Mouse (Mus musculus) adrenal gland, adult (tissue): Measurements from ENCODE around the gene Rasgrf1.

Source experiments
- DNase-seq, 2 experiments: peaks; one replicate each; pipeline ENCODE4 v3.0.0; 2022 to 2023; ENCODE audit warnings: low spot score in 1 of 2; ENCODE audit not compliant: inconsistent age in 2 of 2

Gene Rasgrf1

DNA sequence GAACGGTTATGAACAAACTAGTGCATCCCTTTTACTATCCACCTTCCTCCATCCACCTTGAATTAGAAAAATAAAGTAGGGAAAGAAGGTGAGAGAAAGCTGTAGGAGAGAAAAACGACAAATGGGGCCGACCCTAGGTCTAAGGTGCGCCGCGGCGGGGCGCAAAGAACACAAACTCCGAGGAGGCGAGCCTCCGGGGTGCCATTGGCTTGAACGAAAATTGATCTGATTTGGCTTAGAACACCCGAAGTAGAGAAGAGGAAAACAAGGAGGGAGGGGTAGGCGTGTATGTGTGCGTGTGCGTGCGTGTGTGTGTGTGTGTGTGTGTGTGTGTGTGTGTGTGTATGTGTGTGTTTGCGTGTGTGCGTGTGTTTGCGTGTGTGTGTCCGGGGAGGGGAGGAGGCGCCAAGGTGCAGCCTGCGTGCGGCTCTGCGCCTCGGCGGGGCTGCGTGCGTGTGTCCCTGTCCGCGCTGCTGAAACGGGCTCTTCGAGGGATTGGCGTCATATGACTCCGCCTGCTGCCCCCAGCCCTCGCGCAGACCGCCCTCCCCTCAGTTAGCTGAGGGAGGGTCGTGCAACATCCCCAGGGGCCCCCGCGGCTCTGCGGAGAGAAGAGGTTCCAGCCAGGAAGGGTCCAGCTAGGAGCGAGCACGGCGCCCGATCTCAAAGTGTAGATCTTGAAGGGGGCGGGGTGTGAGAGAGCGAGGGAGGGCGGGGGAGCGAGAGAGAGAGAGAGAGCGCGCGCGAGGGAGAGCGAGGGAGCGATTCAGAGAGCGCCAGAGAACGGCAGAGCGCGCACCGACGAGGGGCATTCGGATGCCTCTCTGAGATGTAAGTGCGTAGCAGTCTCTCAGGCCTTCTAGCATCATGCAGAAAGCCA is at the start of gene Rasgrf1:
TSS of gene Rasgrf1 (plus strand) at position 778 of the 880 bp plus-strand sequence.
- DNase-seq: peak; percentile 62 to 87

DNA sequence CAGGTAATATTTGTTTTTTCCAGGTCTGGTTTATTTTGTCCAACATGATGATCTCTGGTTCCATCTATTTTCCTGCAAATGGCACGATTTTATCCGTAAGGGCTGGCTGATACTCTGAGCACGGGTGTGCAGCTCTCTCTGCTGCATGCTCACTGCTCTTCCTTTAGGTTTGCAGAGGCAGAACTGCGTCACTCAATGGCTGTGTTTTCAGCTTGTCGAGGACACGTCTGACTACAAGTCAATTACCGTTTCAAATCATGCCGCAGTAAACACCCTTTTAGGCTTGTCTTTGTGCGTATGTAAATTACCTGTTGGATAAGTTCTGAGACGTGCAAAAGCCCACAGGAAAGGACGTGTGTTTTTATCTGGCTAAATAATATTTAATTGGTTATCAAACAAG is 49.6 kb upstream of the Rasgrf1 start:
- DNase-seq: no peak

DNA sequence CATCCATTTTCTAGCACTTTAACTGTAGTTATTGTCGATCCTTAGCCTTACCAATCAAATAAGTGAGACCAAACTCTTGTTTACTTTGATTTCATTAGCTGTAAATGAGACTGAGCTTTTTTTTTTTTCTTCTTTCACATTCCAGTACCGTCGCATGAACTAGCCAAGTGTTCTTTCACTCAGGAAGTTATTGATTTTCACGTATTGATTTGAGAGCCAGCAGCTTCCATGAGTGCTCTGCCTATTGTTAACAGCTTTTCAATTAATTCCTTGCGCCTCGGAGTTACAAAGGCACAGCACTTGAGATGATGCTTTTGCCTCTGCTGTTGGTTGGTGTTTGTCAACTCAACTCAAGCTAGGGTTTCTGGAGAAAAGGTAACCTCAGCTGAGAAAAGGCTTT is 49.1 kb upstream of the Rasgrf1 start:
- no peak for DNase-seq

DNA sequence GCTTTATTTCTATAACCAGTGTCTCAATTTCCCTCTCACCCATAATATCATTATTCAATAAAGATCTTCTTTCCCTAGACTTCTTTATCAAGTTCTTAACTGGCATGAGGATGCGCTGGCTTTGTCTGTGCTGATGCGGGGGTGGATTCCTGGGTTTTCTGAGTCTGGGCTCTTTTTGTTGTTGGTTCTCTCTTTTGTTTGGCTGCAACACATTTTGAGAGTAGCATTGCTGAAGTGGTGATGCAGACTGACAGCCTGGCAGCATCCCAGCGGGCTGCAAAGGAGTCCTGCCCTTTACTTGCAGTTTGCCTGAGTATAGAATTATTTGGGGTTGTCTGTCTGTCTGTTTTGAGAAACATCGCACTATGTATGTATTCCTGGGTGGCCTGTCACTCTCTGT is 42.6 kb upstream of the Rasgrf1 start:
- DNase-seq: no peak

DNA sequence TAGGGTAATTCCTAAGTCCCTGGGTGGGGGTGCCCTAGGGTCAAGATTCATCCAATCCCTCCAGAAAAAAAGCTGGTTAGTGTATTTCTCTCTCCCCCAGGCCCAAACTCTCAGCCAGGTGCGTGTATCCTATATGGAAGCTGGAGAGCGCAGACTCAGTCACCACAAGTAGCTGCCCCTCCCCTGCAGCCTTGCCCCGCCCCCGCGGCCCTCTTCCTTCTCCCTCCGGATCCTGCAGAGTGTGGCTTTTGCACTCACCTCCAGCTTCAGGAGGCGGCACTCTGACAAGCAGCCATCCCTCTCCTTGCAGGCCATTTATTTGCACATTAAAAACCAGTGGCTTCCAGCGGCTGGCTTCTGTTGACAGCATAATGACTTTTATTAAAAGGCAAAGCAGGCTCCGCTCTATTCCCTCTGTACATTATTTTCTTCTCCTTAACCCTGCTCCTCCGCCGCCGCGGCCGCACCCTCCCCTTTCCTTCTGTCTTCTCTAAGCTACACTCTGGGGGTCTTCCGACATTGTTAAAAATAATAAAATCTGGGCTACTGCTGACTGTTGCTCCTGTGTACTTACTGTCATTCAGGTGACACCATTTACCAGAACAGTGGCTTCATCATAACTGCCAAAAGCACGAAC is 41.5 kb upstream of the Rasgrf1 start:
- DNase-seq: no peak

DNA sequence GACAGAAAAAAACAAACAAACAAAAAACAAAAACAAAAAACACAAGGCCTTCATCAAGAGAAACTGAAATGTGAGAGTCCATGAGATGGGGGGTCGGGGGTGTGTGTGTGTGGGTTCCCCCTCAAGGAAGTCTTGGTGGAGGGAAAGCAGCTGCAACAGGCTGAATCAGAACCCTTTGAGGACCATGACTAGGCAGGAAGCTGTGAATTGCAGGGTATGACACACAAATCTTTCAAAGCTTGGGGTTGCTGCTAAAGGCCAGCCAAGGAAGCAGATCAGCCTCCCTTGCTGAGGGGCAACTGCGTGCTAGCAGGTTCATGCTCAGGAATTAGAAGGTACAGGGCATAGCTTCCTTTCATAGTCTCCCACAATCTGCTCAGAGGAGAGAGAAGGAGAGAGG is 40.1 kb upstream of the Rasgrf1 start:
- DNase-seq: no peak

DNA sequence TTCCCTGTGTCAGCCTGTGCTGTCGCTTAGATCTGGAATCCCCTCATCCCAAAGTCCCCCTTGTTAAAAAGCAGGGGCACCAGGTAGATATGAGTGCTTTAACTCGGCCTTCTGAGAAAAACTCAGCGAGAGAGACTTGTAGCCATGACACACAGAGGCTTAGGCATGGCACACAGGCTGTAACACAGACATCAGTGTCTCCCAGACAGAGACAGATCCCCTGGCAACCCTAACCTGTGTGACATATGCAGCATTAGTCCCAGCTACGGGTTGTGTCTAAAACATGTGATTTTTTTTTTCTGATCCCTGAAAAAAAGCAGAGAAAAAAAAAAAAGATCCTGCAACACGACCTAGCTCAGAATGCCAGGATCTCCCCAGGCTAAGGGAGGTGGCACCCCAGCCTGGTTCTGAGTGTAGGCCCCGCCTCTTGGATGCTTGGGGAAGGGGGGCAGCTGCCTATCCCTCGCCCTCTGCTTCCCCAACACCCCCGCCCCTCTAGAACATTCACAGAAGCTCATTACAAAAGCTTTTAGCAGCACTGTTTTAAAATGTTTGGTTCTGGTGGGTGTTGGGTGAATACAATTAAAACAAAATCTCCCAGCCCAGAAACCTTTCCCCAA is 39.1 kb upstream of the Rasgrf1 start:
- DNase-seq: no peak

DNA sequence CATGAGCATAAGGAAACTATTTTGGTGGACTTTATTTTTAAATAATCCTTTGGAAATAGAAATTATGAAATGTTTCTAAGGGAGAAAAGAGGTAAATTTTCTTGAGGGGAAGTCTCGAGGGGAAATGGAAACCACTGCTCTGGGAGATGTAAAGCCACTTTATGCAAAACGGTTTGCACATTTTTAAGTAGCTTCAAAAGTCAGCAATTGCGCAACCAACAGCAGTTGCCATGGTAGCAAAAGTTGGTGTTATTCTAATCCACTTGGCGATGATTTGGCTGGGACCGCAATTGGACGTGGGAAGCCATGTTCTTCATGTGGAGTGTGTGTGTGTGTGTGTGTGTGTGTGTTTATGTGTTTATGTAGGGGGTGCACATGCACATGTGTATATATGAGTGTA is 37.6 kb upstream of the Rasgrf1 start:
- DNase-seq: no peak

DNA sequence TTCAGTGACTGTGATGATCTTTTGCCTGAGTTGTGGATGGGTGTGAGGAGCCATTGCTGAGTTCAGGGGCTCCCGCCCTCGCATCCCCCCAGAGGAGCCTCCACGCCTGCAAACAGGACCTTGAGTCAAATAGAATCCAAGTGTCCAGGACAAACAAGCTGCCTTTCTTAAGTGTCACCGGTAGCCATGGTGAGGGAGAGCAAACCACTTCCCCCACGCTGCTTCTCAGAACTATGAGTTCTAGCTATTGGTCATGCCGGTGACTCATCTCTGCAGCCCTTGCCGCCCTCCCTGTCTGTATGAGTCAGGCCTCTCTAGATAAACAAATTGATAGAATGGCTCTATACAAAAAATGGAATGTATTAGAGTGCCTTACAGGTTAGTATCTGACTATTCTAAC is 35.3 kb upstream of the Rasgrf1 start:
- peak; percentile 86 to 92 for DNase-seq

DNA sequence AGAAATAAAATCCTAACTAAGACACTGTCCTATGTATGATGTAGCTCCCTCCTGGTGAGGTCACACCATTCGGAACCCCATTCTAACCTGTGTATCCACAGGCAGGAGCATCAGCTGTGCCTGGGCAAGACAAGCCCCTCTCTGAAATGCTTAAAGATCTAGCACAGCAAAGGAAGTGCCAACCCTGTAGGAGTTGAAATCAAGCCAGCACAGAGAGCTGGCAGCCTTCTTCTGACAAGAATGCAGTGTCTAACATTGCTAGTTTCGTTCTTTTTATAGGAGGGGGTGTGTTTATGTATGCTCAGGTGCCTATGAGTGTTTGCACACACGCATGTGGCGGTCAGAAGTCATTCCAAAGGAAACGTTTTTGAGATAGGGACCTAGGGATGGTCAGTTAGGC is 34.2 kb upstream of the Rasgrf1 start:
- no peak for DNase-seq

DNA sequence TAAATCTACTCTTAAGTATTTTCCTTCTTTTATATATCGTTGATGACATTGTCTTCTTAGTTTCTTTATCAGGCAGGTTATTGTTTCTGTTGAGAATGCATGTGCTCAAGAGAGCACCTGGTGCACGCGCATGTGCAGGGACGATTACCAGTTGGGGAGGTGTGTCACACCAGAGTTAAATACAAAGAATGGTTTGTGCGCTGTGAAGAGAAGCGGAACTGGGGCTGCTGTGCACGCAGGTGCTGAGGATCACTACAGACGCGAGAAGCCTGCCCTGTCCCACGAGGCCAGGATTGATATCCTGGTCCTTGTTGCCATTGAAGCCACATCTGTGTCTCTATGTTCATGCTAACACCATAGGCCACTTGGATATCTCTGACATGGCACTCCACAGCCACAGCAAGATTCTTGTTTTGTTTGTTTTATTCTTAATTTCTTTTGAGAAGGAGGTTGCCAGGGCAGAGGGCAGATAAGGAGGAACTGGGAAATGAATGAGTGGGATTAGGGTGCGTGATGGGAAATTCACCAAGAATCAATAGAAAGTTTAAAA is 31.2 kb upstream of the Rasgrf1 start:
- no peak for DNase-seq

DNA sequence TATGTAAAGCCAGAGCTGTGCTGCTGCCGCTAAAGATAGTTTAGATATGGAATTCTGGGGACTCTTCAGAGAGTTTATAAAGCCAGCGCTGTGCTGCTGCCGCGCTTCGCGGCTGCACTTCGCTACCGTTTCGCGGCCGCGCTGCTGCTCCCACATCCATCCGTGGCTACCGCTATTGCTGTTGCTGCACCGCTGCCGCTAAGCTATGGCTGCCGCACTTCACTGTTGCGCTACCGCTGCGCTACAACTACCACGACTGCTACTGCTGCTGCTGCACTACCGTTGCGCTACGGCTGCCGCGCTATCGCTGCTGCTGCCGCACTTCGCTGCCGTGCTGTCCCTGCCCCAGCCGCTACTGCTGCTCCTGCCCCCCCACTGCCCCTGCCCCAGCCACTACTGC is 30.1 kb upstream of the Rasgrf1 start:
- DNase-seq: no peak

DNA sequence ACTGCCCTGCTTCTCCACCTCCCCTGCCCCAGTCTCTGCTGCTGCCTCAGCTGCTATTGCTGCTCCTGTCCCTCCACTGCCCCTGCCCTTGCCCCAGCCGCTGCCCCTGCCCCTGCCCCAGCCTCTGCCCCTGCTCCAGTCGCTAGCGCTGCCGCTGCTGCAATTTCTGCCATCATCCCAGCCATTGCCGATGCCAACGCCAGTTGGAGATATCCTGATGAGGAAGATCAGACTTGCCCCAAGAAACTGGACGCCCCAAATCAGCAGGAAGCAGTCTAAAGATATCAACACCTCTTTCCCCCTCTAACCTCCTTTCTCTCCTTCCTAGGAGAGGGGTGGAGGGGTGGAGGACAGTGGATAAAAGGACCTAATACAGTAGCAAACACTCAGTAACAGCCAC is 28.2 kb upstream of the Rasgrf1 start:
- no peak for DNase-seq

DNA sequence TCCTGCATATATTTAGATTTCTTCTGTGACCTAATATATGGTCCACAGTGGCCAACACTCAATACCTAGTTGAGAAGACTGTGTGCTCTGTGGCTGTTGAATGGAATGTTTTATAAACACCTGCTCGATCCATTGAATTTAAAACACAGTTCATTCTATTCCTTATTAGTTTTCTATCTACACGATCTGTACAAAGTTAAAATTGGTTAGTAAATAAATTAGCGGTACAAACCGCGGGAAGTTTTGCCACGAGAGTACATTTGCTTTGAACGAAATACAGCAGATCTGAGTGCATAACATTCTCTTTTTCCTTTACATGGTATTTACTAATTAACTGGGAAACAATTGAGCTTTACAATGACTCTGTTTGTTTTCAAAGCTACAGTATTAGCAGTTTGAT is 27.1 kb upstream of the Rasgrf1 start:
- peak in 1 of 2 experiments; percentile 45 for DNase-seq

DNA sequence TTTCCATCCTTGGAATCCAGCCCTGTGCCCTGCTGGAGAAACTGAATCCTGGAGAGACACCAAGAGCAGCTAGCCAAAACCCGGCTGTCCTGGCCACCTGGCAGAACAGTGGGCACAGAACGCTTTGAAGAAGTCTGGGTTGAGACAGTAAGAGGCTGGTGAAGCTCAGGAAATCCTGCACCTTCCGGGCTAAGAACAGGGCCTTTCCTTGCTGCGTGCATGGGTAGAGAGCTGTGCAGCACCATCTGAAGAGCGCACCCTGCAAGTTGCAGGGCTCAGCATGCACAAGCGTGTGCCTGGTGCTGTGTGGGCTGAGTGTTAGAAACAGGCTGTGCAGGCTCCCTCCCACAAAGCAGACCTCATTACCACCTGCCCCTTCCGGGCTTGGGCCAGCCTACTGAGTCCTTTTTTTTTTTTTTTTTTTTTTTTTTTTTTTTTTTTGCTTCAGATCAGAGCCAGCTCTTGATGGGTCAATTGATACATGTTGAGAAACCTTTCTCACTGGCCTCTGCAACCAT is 23.9 kb upstream of the Rasgrf1 start:
- DNase-seq: no peak

DNA sequence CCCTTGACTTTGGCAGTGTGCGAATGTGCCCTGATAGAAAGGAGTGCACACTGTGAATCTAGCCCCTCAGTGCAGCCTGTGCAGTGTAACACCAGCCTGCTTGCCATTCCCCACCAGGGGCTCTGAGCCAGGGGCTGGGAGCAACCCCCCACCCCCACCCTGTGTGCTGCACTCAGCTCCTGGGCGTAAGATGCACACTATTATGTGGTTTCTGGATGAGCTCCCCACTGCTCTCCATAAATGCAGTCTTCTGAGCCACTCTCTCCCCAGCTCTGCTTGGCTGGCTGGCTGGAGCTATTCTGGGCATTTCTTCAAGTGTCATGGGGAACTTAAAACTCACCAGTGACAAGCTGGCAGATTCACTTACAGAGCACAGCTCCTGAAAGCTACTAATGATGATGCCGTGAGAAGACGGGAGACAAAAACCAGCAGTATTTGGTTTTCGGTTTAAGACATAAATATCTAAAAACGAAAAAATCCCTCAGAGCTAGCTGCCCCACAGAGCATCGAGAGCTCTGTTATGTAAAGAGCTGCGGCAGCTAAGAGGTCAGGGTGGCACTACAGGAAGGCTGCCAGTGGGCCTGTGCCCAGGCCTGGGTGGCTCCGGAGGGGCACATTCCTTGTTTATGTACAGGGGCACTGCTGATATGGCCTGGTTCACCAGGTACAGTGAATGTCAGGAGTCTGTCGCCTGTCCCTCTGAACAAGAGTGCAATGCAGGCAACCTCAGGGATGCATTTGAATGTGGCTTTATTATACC is 18.0 kb upstream of the Rasgrf1 start:
- no peak for DNase-seq

DNA sequence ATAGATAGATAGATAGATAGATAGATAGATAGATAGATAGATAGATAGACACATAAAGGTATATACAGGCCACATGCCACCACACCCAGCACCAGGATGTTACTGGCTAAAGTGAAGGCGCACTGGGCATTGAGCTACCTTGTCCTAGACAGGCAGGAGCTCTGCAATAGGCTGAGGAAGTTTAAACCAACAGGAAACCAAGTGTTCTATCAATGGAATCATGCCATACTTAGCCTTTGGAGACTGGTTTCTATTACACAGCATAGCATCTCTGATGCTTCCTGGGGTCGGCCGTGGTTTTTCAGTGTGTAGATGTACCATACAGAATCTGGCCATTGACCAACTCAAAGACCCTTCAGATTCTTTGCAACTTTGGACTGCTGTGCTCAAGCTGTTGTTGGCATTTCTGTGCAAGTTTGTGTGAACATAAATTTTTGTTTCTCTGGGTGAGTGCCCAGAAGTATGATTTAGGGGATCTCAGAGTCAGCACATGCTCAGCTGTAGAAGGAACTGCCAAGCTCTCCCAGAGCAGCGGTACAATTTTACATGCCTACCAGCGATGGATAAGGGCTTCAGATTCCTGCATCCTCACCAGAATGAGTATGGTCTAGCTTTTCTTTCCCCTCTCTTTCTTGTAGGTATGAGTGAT is 17.0 kb upstream of the Rasgrf1 start:
- no peak for DNase-seq

DNA sequence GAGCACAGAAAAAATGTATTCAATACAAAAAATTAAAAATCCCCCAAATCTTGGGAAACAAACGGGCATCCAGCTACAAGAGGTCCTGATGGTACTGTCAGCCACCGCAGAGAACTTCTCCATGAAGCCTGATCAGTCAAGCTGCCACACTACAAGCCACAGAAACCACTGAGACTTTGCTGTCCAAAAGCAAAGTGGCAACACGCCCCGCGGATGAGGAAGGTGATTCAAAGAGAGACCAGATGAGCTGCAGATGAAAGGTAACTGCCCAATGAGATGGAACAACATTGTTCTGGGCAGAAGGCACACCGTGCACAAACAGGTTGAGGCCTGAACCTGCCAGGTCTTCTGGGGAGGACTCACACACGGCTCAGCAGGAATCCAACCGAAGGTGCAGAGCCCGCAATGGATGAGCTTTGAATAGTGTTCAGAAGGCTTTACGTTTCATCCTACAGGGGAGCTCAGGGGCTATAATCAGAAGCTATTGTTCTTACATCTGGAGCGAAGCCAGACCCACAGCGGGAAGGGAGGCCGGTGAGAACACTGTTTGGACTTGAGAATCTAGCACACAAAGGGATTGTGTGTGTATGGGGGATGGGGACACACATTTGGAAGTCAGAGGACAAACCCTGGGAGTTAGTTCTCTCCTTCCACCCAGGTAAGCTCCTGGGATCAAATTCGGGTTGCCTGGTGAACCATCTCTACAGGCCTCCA is 9.4 kb upstream of the Rasgrf1 start:
- no peak for DNase-seq

DNA sequence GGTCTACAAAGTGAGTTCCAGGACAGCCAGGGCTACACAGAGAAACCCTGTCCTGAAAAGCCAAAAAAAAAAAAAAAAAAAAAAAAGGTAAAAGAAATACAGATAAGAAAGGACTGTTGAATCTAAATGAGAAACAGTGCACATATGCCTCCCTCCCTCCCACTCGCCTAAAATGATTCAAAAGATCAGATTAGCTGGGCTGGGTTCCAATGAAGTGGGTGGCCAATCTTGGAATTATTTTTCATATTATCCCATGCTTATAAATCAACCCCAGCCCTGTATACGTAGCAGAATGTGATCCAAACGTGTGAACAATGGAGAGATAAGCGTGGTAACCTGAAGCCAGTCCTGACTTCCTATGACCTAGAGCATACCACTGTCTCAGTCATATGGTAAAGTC is 8.5 kb upstream of the Rasgrf1 start:
- DNase-seq: no peak

DNA sequence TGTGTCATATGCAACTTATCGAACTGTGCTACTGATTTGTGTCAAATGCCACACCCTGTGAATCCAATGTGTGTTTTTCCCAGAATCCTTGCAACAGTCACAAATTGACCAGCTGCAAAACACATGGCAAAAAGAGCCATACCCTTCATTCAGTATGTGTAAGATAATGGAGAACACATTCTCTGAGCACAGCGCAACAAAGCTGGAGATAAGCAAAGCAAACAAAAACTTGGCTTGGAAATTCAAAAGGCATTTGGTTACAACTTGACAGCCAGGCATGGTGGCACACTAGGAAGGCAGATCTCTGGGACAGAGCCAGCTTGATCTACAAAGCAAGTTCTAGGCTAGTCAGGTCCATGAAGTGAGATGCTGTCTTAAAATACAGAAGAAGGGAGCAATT is 6.9 kb upstream of the Rasgrf1 start:
- DNase-seq: no peak
